Mouse (Mus musculus) spleen, adult 12 weeks (tissue): ENCODE measurements around the gene Osmr.
"Not testable (repeated sequence)": the region's sequence is repeated elsewhere in the genome, so short reads cannot be mapped to it uniquely, and the experiment has no call there.

Source experiments
- DNase-seq: peaks from one replicate; pipeline ENCODE4 v3.0.0; 2022; ENCODE audit warnings: low spot score

Gene Osmr

GRCm38 (mm10) chr15:6861617-6862016 lies 13.2 kb downstream of the Osmr start:
- DNase-seq, result no peak

- DNase-seq, result no peak
These were observed 15.0 kb downstream of the Osmr start for GRCm38 (mm10) chr15:6859781-6860180.

DNA sequence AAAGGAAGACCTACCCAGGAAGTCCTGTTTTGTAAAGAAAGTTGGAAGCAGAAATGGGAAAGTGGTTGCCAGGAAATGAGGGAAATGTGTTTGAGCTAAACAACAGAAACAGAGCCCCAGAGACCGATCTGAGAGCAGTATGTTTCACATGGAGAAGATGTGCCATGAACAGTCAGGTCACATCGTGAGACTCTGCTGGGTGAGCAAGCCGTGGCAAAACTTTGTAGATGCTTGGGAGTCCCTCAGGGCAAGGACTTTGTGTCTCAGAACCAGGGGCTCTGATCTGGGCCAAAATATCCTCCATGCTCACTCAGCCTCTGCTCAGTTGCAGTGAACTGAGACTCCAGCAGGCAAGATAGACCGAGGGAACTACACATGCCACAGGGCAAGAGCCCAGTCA lies 15.9 kb downstream of the Osmr start:
- no peak for DNase-seq

DNA sequence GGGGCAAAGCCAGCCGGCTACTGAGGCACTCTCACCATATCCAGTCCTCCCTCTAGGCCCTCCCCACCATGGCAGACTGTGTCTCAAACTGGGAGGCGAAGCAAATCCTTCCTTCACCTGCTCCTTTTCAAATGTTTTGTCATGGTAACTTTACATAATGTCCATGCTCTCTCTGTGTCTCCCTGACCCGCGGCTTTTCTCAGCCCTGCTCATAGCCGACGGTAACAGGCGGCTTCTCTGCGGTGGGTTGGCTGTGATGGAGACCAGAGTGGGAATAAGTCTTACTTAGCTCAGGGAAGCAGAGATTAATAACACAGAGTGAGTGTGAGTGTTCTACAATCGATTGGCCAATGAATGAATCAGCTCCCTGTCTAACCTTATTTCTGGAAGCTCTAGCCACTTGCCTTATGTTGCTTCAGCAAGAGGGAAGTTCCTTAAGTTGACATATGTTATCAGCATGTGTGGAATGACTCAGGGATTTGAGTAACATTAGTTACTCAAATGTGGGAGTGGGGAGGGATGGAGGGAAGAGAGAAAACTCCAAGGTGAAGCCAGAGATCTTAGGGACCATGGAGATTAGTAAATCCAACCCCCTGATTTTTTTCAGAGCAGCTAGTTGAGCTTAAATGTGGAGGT lies 17.4 kb downstream of the Osmr start:
- no peak for DNase-seq

DNA sequence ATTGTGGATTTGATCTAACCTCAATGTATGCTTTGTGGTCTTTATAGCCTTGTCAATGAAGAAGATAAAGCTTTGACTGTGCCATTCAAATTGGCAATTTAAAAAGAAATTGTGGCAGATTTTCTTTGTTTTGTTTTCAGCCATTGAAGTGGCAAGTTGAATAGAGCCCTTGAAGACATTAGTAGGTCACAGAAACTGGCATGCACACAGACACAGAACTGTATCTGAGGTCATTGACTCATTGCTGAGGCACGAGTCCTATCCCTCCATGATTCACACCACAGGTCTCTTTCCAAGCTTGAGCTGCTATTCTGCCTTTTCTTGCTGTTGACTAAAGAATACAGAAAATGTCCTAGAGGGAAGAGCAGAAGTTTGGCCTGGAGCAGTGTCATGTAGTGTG lies 24.9 kb downstream of the Osmr start:
- no peak for DNase-seq

GRCm38 (mm10) chr15:6840199-6840598 lies 34.6 kb downstream of the Osmr start:
- no peak for DNase-seq

DNA sequence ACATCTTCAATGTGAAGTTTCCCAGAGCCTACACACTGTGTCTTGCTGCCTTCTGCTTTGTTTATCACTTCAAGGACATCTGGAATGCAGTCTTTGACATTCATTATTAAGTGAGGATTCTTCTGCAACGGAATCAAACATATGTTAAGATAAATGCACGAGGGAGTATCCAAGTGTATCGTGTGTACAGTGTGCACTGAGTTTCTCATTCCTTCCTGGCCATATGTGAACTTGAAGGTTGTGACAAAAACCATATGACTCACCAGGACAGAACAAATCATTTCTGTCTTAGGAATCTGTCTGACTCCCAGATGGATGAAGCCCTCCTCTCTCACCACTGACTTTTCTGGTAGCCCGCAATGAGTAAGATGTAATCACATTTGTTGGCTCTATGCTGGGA lies 59.0 kb downstream of the Osmr start:
- DNase-seq, result no peak

GRCm38 (mm10) chr15:6801212-6801611 lies 73.6 kb downstream of the Osmr start:
- DNase-seq, result not testable (repeated sequence)

DNA sequence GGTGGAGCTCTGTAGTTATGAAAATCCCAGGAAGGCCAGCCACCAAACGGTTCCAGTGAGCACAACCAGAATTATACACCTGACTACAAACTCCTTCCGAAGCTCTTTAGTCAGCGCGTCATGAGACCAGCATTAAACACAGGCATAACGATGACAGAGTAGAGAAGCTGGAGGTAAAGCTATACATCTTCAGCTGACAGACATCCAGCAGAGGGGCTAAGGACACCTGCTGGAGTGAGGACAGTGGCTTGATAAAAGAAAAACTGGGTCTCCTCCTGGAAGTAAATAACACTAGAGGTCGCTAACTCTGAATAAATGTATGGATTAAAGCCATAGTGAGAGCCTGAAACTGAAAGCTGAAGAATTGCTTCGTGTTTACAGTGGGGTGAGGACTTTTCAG lies 81.9 kb downstream of the Osmr start:
- DNase-seq, result no peak

DNA sequence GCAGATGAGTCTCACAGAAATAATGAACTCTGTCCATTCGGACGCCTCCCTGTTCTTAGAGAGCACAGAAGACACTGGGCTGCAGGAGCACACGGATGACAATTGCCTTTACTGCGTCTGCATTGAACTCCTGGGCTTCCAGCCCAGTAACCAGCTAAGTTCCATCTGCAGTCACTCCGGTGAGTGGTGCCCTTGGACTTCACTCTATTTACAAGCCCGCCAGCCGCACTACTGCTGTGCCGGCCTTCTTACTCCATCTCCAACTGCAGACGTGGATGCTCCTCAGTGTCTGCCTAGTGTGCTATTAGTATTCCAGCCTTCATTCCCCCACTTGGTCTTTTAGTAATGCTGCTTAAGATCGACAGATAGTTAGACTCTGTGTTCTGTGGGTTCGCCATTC lies 83.1 kb downstream of the Osmr start:
- DNase-seq, result no peak

DNA sequence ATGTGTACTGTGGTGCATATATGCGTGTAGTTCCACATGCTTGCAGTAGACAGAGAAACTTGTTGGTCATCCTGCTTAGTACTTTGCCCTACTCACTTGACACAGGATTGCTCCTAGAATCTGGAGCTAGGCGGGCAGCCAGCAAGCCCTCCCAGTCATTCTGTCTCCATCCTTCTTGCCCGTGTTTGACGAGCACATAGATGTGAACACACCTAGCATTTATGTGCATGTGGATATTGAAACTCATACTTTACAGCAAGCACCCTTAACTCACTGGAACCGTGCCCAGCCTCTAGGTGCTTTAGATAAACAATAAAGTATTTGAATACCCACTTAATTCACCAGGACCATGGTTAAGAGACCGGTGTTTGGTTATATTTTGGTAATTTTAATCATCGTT lies 84.8 kb downstream of the Osmr start:
- DNase-seq, result no peak

DNA sequence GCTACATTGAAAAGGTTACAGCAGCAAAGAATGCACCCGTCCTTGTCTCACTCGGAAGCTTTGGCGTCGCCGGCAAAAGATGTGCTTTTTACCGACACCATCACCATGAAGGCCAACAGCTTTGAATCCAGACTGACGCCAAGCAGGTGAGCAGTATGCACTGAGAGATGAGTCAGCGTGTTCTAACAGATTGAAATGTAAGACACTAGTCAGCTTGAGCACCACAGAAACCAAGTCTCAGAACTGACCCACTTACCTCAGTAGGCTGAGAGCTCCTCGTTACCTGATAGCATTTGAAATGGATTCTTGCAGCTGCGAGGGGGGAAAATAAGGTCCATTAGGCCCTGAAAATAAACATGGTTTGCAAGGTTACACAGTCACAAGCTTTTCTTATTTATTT lies 87.5 kb downstream of the Osmr start:
- no peak for DNase-seq

DNA sequence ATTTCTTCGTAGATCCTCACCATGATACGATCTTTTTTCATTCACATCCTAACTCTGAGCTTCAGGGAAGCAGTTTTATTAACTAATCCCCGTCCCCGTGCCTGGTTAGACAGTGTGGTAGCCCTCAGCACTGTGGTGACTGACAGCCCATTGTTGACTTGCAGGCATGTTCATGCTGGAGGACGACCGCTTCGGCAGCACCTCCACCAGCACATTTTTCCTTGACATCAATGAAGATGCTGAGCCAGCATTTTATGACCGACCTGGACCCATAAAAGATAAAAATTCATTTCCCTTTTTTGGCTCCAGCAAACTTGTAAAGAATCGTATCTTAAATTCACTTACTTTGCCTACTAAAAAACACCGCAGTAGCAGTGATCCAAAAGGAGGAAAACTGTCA lies 88.6 kb downstream of the Osmr start:
- DNase-seq, result no peak

DNA sequence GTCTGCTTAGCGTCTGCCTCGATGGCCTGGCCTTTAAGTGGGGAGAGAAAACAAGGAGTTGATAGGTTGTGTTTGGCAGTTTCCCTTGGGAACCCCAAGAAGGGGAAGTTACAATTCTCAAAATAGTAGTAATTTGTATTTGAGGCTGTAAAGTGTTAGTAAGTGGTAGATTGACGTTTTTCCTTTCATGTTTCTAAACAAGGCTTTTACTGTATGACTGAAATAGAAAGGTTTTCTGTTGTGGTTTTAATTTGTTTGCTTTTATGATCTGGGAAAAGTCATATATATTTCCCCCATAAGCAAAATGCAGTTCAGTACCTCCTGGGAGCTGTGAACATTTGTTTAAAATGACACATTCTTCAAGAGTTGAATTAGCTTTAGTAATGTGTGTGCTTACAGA lies 102.5 kb downstream of the Osmr start:
- no peak for DNase-seq
